Mouse (Mus musculus): ENCODE results near the gene Trpv5. TPM values are rescaled to one million over a fixed set of nuclear protein-coding genes. Genes with fewer than 3 reads are reported as not detected.
A peak's percentile ranks its signal among the peaks of the same experiment; 100 is the strongest.

Trpv5 gene
- polyA plus RNA-seq, 1 experiment from 2014 or later, result not detected

DNA sequence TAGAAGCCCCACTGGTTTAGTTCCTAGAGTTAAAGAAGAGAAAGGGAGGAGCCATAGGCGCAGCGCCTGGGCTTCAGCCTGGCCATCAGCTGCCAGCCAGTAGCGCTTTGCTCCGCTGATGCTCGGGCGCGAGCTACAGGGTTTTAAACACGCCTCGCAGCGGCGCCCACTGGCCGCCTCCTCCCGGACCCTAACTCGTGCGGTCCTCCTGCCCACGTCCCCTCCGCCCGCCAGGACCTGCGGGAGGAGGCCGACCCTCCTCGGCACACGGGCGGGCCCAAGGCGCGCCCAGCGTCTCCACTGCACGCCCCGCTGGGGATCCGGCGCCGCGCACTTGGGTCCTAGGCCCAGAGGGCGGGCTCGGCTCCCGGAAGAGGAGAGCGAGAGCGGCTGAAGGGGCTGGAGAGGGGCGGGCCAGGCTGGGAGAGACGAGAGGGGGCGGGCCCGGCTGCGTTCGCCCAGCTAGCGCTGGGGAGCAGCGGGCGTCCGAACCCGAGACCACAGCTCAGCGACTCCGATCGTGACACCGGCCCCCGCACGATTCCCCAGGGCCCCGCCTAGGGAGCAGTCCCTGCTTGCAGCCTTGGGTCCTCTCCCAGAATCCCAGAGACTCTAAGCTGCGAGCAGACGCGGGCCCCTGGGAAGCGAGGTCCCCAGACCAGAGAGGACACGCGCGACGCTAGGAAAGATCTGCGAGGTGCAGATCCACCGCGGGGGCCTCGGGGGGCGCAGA is 75.3 kb downstream of the Trpv5 start, which contains the start of gene Ephb6:
Gene Ephb6 (plus strand): TSS at position 422 of the 733 bp plus-strand sequence.
- Histone ChIP-seq H3K9me3 (ENCODE audit: control insufficient read depth, low read length) (no peaks in the 10 kb centered on the region), H3K36me3 (ENCODE audit: control insufficient read depth, insufficient read depth, low read length) (no peaks in the 10 kb centered on the region), H3K4me2 (ENCODE audit: low read depth, low read length) (peak within 1 kb of the TSS; percentile 96), H3K4me1 (replicated peaks; ENCODE audit: control insufficient read depth, insufficient read depth, low read length) (peaks cover 9% of the 10 kb centered on the region), H3K27ac (ENCODE audit: low read length) (peak within 1 kb of the TSS; percentile 91), H3K27me3 (ENCODE audit: control insufficient read depth, insufficient read depth, low read depth, low read length) (no peaks in the 10 kb centered on the region), H3K4me3 (ENCODE audit: low read length) (peak within 1 kb of the TSS; percentile 77), H3K9ac (ENCODE audit: low read length) (peak within 1 kb of the TSS; percentile 80)
- peak; percentile 98 for ATAC-seq (ENCODE audit: low read depth)
- under 1% methylated on average over 63 of the region's 68 CpGs for WGBS

DNA sequence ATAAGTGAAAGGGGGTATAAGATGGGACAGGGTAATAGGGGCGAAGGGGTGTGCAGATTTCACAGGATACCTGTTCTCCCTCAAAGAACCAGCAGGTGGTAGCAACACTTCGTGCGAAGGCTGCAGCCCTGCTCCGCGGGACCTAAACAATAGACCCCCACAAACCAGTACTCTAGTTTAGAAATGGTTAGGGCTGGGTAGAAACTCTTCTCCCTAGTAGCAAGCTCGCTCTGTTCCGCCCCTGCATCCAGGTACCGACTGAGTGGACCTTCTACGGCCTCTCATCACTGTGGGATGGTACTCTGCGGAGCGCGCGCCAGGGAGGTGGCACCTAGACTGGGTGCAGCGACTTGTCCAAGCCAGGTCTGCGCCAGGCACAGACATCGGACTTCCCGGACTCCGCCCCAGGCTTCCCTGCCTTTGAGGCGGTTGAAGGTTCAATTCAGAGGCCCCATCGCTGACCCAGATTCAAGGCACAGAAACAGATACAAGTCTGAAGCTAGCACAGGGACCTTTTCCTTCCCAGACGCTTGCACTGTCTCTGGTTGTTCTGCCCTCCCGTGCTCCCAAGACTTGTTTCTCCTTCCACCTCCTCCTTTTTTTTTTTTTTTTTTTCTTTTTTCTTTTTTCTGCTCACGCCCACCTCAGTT is 76.0 kb downstream of the Trpv5 start:
- Histone ChIP-seq H3K36me3 (ENCODE audit: control insufficient read depth, insufficient read depth, low read length) (no peaks in the 10 kb centered on the region), H3K27ac (ENCODE audit: low read length) (peak overlapping the region; percentile 91), H3K4me1 (replicated peaks; ENCODE audit: control insufficient read depth, insufficient read depth, low read length) (peaks cover 9% of the 10 kb centered on the region), H3K4me3 (ENCODE audit: low read length) (peak overlapping the region; percentile 77), H3K27me3 (ENCODE audit: control insufficient read depth, insufficient read depth, low read depth, low read length) (no peaks in the 10 kb centered on the region), H3K4me2 (ENCODE audit: low read depth, low read length) (peak overlapping the region; percentile 96), H3K9ac (ENCODE audit: low read length) (peak overlapping the region; percentile 80), H3K9me3 (ENCODE audit: control insufficient read depth, low read length) (no peaks in the 10 kb centered on the region)
- WGBS, result 1% methylated on average over 23 of the region's 23 CpGs
- peak; percentile 41 for ATAC-seq (ENCODE audit: low read depth)

Other genes with a start within 250 kb of the Trpv5 start
- gene Gm10334, start 234.6 kb downstream of the Trpv5 start, polyA plus RNA-seq (2015; fragmentation: Nextera tagmentation; extraction: Ambion mirVana), result not detected in 2 replicates
- 0.44 TPM in 1 of 2 replicates, not detected in the other for gene Prss1, start 221.8 kb downstream of the Trpv5 start, polyA plus RNA-seq (2015; fragmentation: Nextera tagmentation; extraction: Ambion mirVana)
- gene Prss2, start 159.0 kb downstream of the Trpv5 start, polyA plus RNA-seq (2015; fragmentation: Nextera tagmentation; extraction: Ambion mirVana), result not detected in 2 replicates
- gene Ephb6, start 75.3 kb downstream of the Trpv5 start, polyA plus RNA-seq (2015; fragmentation: Nextera tagmentation; extraction: Ambion mirVana), result 12.0 and 15.6 TPM in 2 replicates
- gene Trpv6, start 44.4 kb downstream of the Trpv5 start, polyA plus RNA-seq (2015; fragmentation: Nextera tagmentation; extraction: Ambion mirVana), result 2.3 and 2.6 TPM in 2 replicates
- gene Llcfc1, start 3.7 kb upstream of the Trpv5 start, polyA plus RNA-seq (2015; fragmentation: Nextera tagmentation; extraction: Ambion mirVana), result not detected in 2 replicates
- gene Kel, start 23.6 kb upstream of the Trpv5 start, polyA plus RNA-seq (2015; fragmentation: Nextera tagmentation; extraction: Ambion mirVana), result 0.83 and 3.4 TPM in 2 replicates
- gene Olfr459, start 94.4 kb upstream of the Trpv5 start, polyA plus RNA-seq (2015; fragmentation: Nextera tagmentation; extraction: Ambion mirVana), result not detected in 2 replicates
- not detected in 2 replicates for gene Pip, start 166.8 kb upstream of the Trpv5 start, polyA plus RNA-seq (2015; fragmentation: Nextera tagmentation; extraction: Ambion mirVana)
- not detected in 2 replicates for gene Sval2, start 172.2 kb upstream of the Trpv5 start, polyA plus RNA-seq (2015; fragmentation: Nextera tagmentation; extraction: Ambion mirVana)